Comparison of ENCODE assay signal across 8 mouse cellular contexts in the genomic region with DNA sequence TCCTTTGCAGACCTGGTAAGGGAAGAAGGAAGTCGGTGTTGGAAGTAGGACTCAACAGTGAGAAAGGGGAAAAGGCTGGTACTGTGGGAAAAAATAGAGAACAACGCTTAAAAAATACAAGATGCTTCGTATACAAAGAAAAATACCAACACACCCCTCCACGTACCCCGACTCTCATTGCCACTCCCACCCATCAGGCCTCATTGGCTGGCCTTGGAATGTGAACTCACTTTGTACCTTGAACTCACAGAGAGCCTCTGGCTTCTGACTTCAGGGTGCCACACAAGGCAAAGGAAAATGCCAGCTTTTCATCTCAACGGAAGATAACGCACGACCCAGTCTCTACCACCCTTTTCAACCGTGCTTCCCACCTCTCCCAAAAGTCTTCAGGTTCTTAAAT. TPM values are rescaled to one million over a fixed set of nuclear protein-coding genes. Genes with fewer than 3 reads are reported as not detected.
DNase-seq lines count a peak whose midpoint lies in the region; ATAC-seq and TF ChIP-seq lines count a peak whose summit lies in the region.

No protein-coding gene starts in this region.

- TF ChIP-seq CTCF in heart, postnatal 0 days (IDR thresholded peaks at IDR 0.05; ENCODE audit: low read depth), result no peak

- no peak for DNase-seq in heart, postnatal 0 days (ENCODE audit: low spot score)
- no peak for DNase-seq in heart, postnatal 4 days
- no peak for DNase-seq in midbrain, embryonic 10.5 days (ENCODE audit: low spot score)
- DNase-seq in left cerebral cortex, adult 11 months (ENCODE audit: low spot score), result no peak
- no peak for DNase-seq in yolk sac, embryonic 10.5 days (ENCODE audit: low spot score)
- no peak for DNase-seq in layer of hippocampus, postnatal 14 days (ENCODE audit: low spot score in 2 of 2)

- peak overlapping the region; percentile 86 for H3K4me2 ChIP-seq in heart, postnatal 0 days (ENCODE audit: low read depth, low read length)
- H3K4me2 ChIP-seq in hindbrain, embryonic 13.5 days, result peak overlapping the region; percentile 87

- H3K9ac ChIP-seq in heart, postnatal 0 days (replicated peaks; ENCODE audit: low read depth, low read length), result no peak overlapping the region
- H3K9ac ChIP-seq in hindbrain, embryonic 13.5 days, result 0 out of 2 replicates have a peak overlapping the region, but pooled peaks have one; percentile 46

- peak overlapping the region; percentile 74 for H3K4me3 ChIP-seq in heart, postnatal 0 days (ENCODE audit: low read depth, low read length)
- H3K4me3 ChIP-seq in hindbrain, embryonic 13.5 days, result peak overlapping the region; percentile 61
- peak overlapping the region; percentile 76 for H3K4me3 ChIP-seq in midbrain, embryonic 10.5 days

- H3K36me3 ChIP-seq in heart, postnatal 0 days (replicated peaks; ENCODE audit: control insufficient read depth, insufficient read depth, low read length), result peaks cover 23% of the 10 kb centered on the region
- peaks cover 12% of the 10 kb centered on the region for H3K36me3 ChIP-seq in hindbrain, embryonic 13.5 days
- H3K36me3 ChIP-seq in midbrain, embryonic 10.5 days, result peaks cover 30% of the 10 kb centered on the region

- no peaks in the 10 kb centered on the region for H3K27me3 ChIP-seq in heart, postnatal 0 days (ENCODE audit: control insufficient read depth, insufficient read depth, low read length)
- no peaks in the 10 kb centered on the region for H3K27me3 ChIP-seq in hindbrain, embryonic 13.5 days
- H3K27me3 ChIP-seq in midbrain, embryonic 10.5 days (ENCODE audit: low read depth, poor library complexity, severe bottlenecking), result no peaks in the 10 kb centered on the region

- H3K4me1 ChIP-seq in heart, postnatal 0 days (ENCODE audit: control insufficient read depth, insufficient read depth), result peaks cover 13% of the 10 kb centered on the region
- H3K4me1 ChIP-seq in hindbrain, embryonic 13.5 days (replicated peaks), result peaks cover 32% of the 10 kb centered on the region
- H3K4me1 ChIP-seq in midbrain, embryonic 10.5 days, result peaks cover 35% of the 10 kb centered on the region

- no peak for TF ChIP-seq EP300 in heart, postnatal 0 days (IDR thresholded peaks at IDR 0.05; ENCODE audit: low read depth)

- ATAC-seq in heart, postnatal 0 days (ENCODE audit: insufficient read depth, low read depth), result no peak
- peak; percentile 24 for ATAC-seq in activated CD4-positive, CD25-positive, alpha-beta regulatory T cell, adult 4 months
- peak; percentile 60; the same call in 1 of the 2 replicates for ATAC-seq in hindbrain, embryonic 13.5 days (ENCODE audit: low FRiP score)

- H3K27ac ChIP-seq in heart, postnatal 0 days (ENCODE audit: low read depth), result no peak overlapping the region
- peak overlapping the region; percentile 81; the same call in 1 of the 2 replicates for H3K27ac ChIP-seq in hindbrain, embryonic 13.5 days
- peak overlapping the region; percentile 92 for H3K27ac ChIP-seq in midbrain, embryonic 10.5 days (replicated peaks)

- 31% methylated on average over 9 of the region's 9 CpGs for WGBS in heart, postnatal 0 days
- 23% methylated on average over 9 of the region's 9 CpGs for WGBS in hindbrain, embryonic 13.5 days
- WGBS in midbrain, embryonic 10.5 days, result 21% methylated on average over 9 of the region's 9 CpGs

- no peaks in the 10 kb centered on the region for H3K9me3 ChIP-seq in heart, postnatal 0 days (replicated peaks; ENCODE audit: control insufficient read depth, low read length)
- H3K9me3 ChIP-seq in hindbrain, embryonic 13.5 days, result no peaks in the 10 kb centered on the region
- H3K9me3 ChIP-seq in midbrain, embryonic 10.5 days (replicated peaks), result no peaks in the 10 kb centered on the region

RNA-seq across cellular contexts. Expression of gene Tjap1, which starts 0.3 kb away (rescaled TPM):
- 30.1 and 31.9 TPM in 2 replicates for total RNA-seq in heart, postnatal 0 days (2014; rRNA removed; ENCODE audit: low replicate concordance)
- 20.1 and 22.6 TPM in 2 replicates for polyA plus RNA-seq in heart, postnatal 0 days (2015; fragmentation: Nextera tagmentation; extraction: Ambion mirVana)
- 10 to 100 TPM; 55.0 to 59.0 TPM for total RNA-seq in heart, postnatal 4 days (2021)
- 10 to 100 TPM; 22.5 to 24.1 TPM for polyA plus RNA-seq in activated CD4-positive, CD25-positive, alpha-beta regulatory T cell, adult 4 months (2017; shearing (Covaris generic))
- 28.6 and 33.8 TPM in 2 replicates for polyA plus RNA-seq in hindbrain, embryonic 13.5 days (2015; fragmentation: Nextera tagmentation; extraction: Ambion mirVana)
- polyA plus RNA-seq in midbrain, embryonic 10.5 days (2016; fragmentation: Nextera tagmentation; extraction: Ambion mirVana), result 65.8 and 68.2 TPM in 2 replicates
- total RNA-seq in layer of hippocampus, postnatal 14 days (2021), result 10 to 100 TPM; 43.4 to 49.2 TPM

RNA-seq across cellular contexts. Expression of gene Dlk2, which starts 14.1 kb away (rescaled TPM):
- 1.7 TPM in 1 of 2 replicates, not detected in the other for total RNA-seq in heart, postnatal 0 days (2014; rRNA removed; ENCODE audit: low replicate concordance)
- 0.16 and 0.43 TPM in 2 replicates for polyA plus RNA-seq in heart, postnatal 0 days (2015; fragmentation: Nextera tagmentation; extraction: Ambion mirVana)
- 1 to 10 TPM in 1 of 2 experiments, under 1 TPM in 1; 0.95 to 1.1 TPM for total RNA-seq in heart, postnatal 4 days (2021)
- polyA plus RNA-seq in activated CD4-positive, CD25-positive, alpha-beta regulatory T cell, adult 4 months (2017; shearing (Covaris generic)), result not detected
- polyA plus RNA-seq in hindbrain, embryonic 13.5 days (2015; fragmentation: Nextera tagmentation; extraction: Ambion mirVana), result 9.5 and 11.1 TPM in 2 replicates
- 0.68 and 0.78 TPM in 2 replicates for polyA plus RNA-seq in midbrain, embryonic 10.5 days (2016; fragmentation: Nextera tagmentation; extraction: Ambion mirVana)
- 10 to 100 TPM; 44.1 to 50.9 TPM for total RNA-seq in layer of hippocampus, postnatal 14 days (2021)

RNA-seq across cellular contexts. Expression of gene Lrrc73, which starts 29.8 kb away (rescaled TPM):
- 1.3 and 1.5 TPM in 2 replicates for total RNA-seq in heart, postnatal 0 days (2014; rRNA removed; ENCODE audit: low replicate concordance)
- 0.26 and 0.45 TPM in 2 replicates for polyA plus RNA-seq in heart, postnatal 0 days (2015; fragmentation: Nextera tagmentation; extraction: Ambion mirVana)
- under 1 TPM; 0.81 to 0.90 TPM for total RNA-seq in heart, postnatal 4 days (2021)
- polyA plus RNA-seq in activated CD4-positive, CD25-positive, alpha-beta regulatory T cell, adult 4 months (2017; shearing (Covaris generic)), result under 1 TPM in 1 of 2 experiments, not detected in 1; 0.42 TPM
- polyA plus RNA-seq in hindbrain, embryonic 13.5 days (2015; fragmentation: Nextera tagmentation; extraction: Ambion mirVana), result 7.3 and 9.5 TPM in 2 replicates
- polyA plus RNA-seq in midbrain, embryonic 10.5 days (2016; fragmentation: Nextera tagmentation; extraction: Ambion mirVana), result 1.6 and 1.9 TPM in 2 replicates
- 10 to 100 TPM; 76.9 to 83.1 TPM for total RNA-seq in layer of hippocampus, postnatal 14 days (2021)

RNA-seq across cellular contexts. Expression of gene Yipf3, which starts 35.3 kb away (rescaled TPM):
- 16.0 and 21.3 TPM in 2 replicates for total RNA-seq in heart, postnatal 0 days (2014; rRNA removed; ENCODE audit: low replicate concordance)
- 68.5 and 78.4 TPM in 2 replicates for polyA plus RNA-seq in heart, postnatal 0 days (2015; fragmentation: Nextera tagmentation; extraction: Ambion mirVana)
- 10 to 100 TPM; 64.6 TPM for total RNA-seq in heart, postnatal 4 days (2021)
- polyA plus RNA-seq in activated CD4-positive, CD25-positive, alpha-beta regulatory T cell, adult 4 months (2017; shearing (Covaris generic)), result 10 to 100 TPM; 56.0 to 56.2 TPM
- polyA plus RNA-seq in hindbrain, embryonic 13.5 days (2015; fragmentation: Nextera tagmentation; extraction: Ambion mirVana), result 87.5 and 90.8 TPM in 2 replicates
- 71.5 and 75.0 TPM in 2 replicates for polyA plus RNA-seq in midbrain, embryonic 10.5 days (2016; fragmentation: Nextera tagmentation; extraction: Ambion mirVana)
- total RNA-seq in layer of hippocampus, postnatal 14 days (2021), result 10 to 100 TPM; 81.9 to 91.9 TPM

RNA-seq across cellular contexts. Expression of gene Polr1c, which starts 35.3 kb away (rescaled TPM):
- 35.7 and 38.3 TPM in 2 replicates for total RNA-seq in heart, postnatal 0 days (2014; rRNA removed; ENCODE audit: low replicate concordance)
- 27.2 TPM in 2 replicates for polyA plus RNA-seq in heart, postnatal 0 days (2015; fragmentation: Nextera tagmentation; extraction: Ambion mirVana)
- 10 to 100 TPM; 26.2 to 30.5 TPM for total RNA-seq in heart, postnatal 4 days (2021)
- polyA plus RNA-seq in activated CD4-positive, CD25-positive, alpha-beta regulatory T cell, adult 4 months (2017; shearing (Covaris generic)), result 100 to 1,000 TPM in 1 of 2 experiments, 10 to 100 TPM in 1; 86.1 to 118 TPM
- polyA plus RNA-seq in hindbrain, embryonic 13.5 days (2015; fragmentation: Nextera tagmentation; extraction: Ambion mirVana), result 82.7 and 85.7 TPM in 2 replicates
- 131 and 138 TPM in 2 replicates for polyA plus RNA-seq in midbrain, embryonic 10.5 days (2016; fragmentation: Nextera tagmentation; extraction: Ambion mirVana)
- 10 to 100 TPM; 35.0 to 35.9 TPM for total RNA-seq in layer of hippocampus, postnatal 14 days (2021)
